Mouse (Mus musculus): ENCODE results near the gene Teddm1a.

The Teddm1a gene

GRCm38 (mm10) chr1:153904236-153904635 lies 12.7 kb downstream of the Teddm1a start:
- DNase-seq (ENCODE audit: low spot score in 2 of 2), result peak in 1 of 2 experiments; percentile 39

DNA sequence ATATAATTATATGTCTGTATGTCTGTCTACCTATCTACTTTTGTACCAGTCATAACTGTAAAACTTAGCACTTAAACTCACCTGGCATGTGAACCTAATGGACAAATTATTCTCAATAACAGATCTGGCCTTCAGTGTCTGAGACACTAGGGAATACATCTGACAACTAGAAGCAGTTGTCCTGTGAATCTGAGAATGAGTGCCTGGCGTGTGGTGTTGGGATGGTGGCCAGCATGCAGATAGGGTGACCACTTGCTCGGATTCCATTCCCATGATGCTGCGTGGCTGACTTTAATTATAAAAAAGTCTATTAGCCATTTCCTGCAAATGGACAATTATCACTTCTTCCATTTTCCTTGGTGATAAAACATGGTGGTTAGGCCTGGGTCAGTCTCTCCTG lies 14.3 kb downstream of the Teddm1a start:
- no peak for DNase-seq (ENCODE audit: low spot score in 2 of 2)

- DNase-seq (ENCODE audit: low spot score in 2 of 2), result no peak
Measured at GRCm38 (mm10) chr1:153908208-153908607, 16.7 kb downstream of the Teddm1a start.

- no peak for DNase-seq (ENCODE audit: low spot score in 2 of 2)
Measured at GRCm38 (mm10) chr1:153908741-153909140, 17.2 kb downstream of the Teddm1a start.

DNA sequence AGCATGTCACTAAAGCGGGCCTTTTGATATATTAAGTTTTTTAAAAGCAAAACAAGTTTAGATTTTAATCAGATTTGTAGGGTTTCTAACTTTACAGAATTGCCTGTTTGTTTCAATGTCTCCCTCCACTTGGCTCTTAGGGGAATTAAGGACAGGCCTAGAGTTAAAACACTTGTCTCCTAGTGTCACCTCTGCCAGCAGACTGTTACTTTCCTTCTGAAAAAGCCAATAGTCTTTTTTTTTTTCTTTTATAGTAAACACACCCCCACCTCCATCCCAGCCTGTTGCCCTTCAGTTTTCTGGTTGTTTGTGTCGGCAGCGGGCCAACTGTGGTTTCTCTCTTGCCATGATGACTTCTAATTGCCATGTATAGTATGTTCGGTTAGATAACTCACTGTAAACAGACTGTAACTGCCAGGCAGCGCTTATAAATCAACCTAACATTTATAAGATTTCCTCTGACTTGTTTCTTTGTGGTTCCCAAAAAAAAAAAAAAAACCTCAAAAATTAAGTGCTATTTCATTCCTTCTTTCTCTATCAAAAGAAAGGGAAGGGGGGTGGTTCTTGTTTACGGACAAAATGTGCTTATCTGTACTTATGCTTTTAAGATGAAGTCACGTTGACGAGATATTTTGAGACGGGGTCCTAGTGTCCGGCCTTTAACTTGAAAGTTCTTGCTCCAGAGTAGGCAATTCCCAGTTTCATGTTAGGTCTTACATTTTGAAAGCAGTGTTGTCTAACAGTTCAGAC lies 17.8 kb downstream of the Teddm1a start:
- DNase-seq (ENCODE audit: low spot score in 2 of 2), result no peak

- DNase-seq (ENCODE audit: low spot score in 2 of 2), result no peak
Measured at GRCm38 (mm10) chr1:153909963-153910291, 18.4 kb downstream of the Teddm1a start.

GRCm38 (mm10) chr1:153910423-153910822 lies 18.9 kb downstream of the Teddm1a start:
- DNase-seq (ENCODE audit: low spot score in 2 of 2), result no peak

DNA sequence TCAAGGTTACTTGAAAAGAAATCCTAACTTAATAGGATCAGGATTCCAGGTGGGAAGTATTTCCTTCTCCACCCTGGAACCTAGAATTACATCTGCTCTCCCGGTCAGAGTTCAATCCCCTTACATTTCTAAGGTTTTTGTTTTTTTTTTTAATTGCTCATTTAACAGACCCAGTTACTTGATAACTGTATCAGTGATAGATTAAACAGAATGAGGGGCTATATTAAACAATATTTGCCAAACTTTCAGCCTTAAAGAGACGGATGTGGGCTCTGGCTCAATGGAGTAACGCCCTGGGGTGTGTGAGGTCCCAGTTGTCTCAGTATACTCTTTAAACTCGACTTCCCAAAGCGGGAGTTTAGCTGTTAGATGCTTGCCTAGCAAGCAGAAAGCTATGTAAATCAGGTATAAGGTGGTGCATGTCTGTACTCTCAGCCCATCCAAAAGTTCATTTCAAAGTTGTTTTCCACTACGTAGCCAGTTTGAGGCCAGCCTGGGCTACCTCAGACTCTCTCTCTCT lies 19.8 kb downstream of the Teddm1a start:
- DNase-seq (ENCODE audit: low spot score in 2 of 2), result no peak

- DNase-seq (ENCODE audit: low spot score in 2 of 2), result no peak
Measured at GRCm38 (mm10) chr1:153913869-153914268, 22.3 kb downstream of the Teddm1a start.

DNA sequence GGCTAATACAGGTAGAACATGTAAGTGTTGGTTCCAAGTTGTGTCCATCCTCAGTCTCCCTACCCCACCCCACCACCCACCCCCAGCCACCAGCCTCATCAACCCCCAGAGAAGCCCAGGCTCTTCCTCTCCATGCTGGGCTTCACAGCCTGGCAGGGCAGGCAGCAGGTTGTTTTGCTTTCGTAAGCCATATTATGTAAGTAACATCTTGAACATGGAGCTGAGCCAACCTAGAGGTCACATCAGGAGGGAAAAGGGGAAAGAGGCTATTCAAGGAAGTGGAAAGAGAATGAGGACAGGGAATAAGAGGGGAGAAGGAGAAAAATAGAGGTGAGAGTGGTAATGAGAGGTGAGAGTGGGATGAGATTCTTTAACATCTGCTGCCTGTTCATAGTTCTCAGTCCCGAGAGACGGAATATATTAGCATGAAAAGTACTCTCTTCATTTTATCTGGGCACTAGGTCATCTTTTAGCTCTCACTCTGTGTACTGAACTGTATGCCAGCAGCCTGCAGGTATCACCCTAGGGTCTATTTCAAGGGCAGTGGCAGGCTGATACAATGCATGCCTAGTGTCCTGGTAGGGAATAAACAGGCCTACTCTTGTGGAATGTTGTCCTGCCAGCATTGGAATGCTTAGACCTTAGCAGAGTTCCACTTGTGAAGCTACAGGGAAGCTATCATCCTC lies 27.1 kb downstream of the Teddm1a start:
- no peak for DNase-seq (ENCODE audit: low spot score in 2 of 2)

- DNase-seq (ENCODE audit: low spot score in 2 of 2), result no peak
Measured at GRCm38 (mm10) chr1:153921642-153922041, 30.1 kb downstream of the Teddm1a start.

GRCm38 (mm10) chr1:153922571-153923021 lies 31.1 kb downstream of the Teddm1a start:
- DNase-seq (ENCODE audit: low spot score in 2 of 2), result no peak

- DNase-seq (ENCODE audit: low spot score in 2 of 2), result no peak
Measured at GRCm38 (mm10) chr1:153924395-153925385, 33.1 kb downstream of the Teddm1a start.

- no peak for DNase-seq (ENCODE audit: low spot score in 2 of 2)
Measured at GRCm38 (mm10) chr1:153930431-153930830, 38.9 kb downstream of the Teddm1a start.

GRCm38 (mm10) chr1:153933772-153934171 lies 42.2 kb downstream of the Teddm1a start:
- DNase-seq (ENCODE audit: low spot score in 2 of 2), result no peak

DNA sequence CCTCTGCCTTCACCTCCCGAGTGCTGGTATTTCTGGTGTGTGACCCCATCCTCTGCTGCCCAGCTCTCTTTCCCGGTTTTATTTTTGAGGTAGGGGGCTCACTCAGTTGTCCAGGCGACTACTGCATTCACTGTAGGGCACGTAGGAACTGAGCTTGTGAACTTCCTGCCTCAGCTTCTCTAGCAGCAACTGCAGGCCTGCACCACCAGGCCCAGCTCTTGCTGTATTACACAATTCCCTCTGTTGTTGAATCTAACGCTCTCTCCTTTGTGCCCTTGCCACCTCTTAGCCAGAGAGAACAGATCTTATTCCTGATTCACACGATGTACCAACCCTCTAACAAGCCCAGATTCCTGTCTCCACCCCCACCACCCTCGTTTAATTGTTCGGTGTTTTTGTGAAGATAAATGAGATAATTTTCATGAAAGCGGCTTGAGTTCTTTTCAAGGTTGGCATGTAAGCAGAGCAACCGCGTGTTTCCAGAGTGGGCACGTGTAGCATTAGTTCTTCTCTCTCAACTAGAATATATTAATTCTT lies 44.4 kb downstream of the Teddm1a start:
- DNase-seq (ENCODE audit: low spot score in 2 of 2), result no peak

- no peak for DNase-seq (ENCODE audit: low spot score in 2 of 2)
Measured at GRCm38 (mm10) chr1:153937025-153937424, 45.5 kb downstream of the Teddm1a start.

GRCm38 (mm10) chr1:153940986-153941385 lies 49.4 kb downstream of the Teddm1a start:
- DNase-seq (ENCODE audit: low spot score in 2 of 2), result no peak
